Mouse (Mus musculus) neural tube, embryonic 12.5 days (tissue): ENCODE results near the gene Vmn1r64. TPM values are rescaled to one million over a fixed set of nuclear protein-coding genes. Genes with fewer than 3 reads are reported as not detected.
"Not testable (repeated sequence)": the region's sequence is repeated elsewhere in the genome, so short reads cannot be mapped to it uniquely, and the experiment has no call there.

ENCODE experiments used
- ATAC-seq: fragments of 200-750 bp; cut with Nextera tagmentation; 2 replicates; pipeline ENCODE4 v1.8.0; 2017; ENCODE audit warnings: low read depth, mild to moderate bottlenecking, moderate TSS enrichment, moderate library complexity; ENCODE audit not compliant: low FRiP score
- H3K27ac ChIP-seq: fragments of 300-500 bp; sonication (generic); 2 replicates; pipeline ENCODE4 v1.5.1; 2016
- H3K27me3 ChIP-seq: fragments of 300-500 bp; sonication (generic); replicated peaks from 2 replicates; pipeline ENCODE4 v1.6.1; 2016; ENCODE audit warnings: mild to moderate bottlenecking
- H3K36me3 ChIP-seq: fragments of 300-500 bp; sonication (generic); 2 replicates; pipeline ENCODE4 v1.6.1; 2016; ENCODE audit warnings: mild to moderate bottlenecking
- H3K4me1 ChIP-seq: fragments of 300-500 bp; sonication (generic); 2 replicates; pipeline ENCODE4 v1.6.1; 2016
- H3K4me2 ChIP-seq: fragments of 300-500 bp; sonication (generic); replicated peaks from 2 replicates; pipeline ENCODE4 v1.6.1; 2016; ENCODE audit warnings: mild to moderate bottlenecking
- H3K4me3 ChIP-seq: fragments of 300-500 bp; sonication (generic); 2 replicates; pipeline ENCODE4 v1.5.1; 2016
- H3K9ac ChIP-seq: fragments of 300-500 bp; sonication (generic); 2 replicates; pipeline ENCODE4 v1.6.1; 2016; ENCODE audit warnings: mild to moderate bottlenecking
- H3K9me3 ChIP-seq: fragments of 300-500 bp; sonication (generic); 2 replicates; pipeline ENCODE4 v1.6.1; 2016; ENCODE audit warnings: mild to moderate bottlenecking
- WGBS: fragments of 180-500 bp; shearing (Covaris S2); methylation state at CpG from one replicate; pipeline ENCODE4 v1.1.7; 2016; 5-methylcytosine and 5-hydroxymethylcytosine counted together
- polyA plus RNA-seq: library from polyadenylated mRNA; unstranded; fragments of >200 nt; fragmentation: Nextera tagmentation; extraction: Ambion mirVana; gene quantifications from 2 replicates; pipeline ENCODE4 v1.2.1, GENCODE M21; 2016

Vmn1r64 gene
- polyA plus RNA-seq = not detected in 2 replicates

GRCm38 (mm10) chr7:5884442-5884841, at the start of gene Vmn1r64:
Vmn1r64 (minus strand) TSS chr7:5884542.
- H3K4me1 ChIP-seq = no peaks in the 10 kb centered on the region

GRCm38 (mm10) chr7:5899238-5899637, 14.9 kb upstream of the Vmn1r64 start:
- Histone ChIP-seq H3K27me3 (no peaks in the 10 kb centered on the region), H3K9me3 (peaks cover 42% of the 10 kb centered on the region), H3K4me3 (no peak overlapping the region), H3K27ac (no peak overlapping the region), H3K4me1 (no peaks in the 10 kb centered on the region), H3K36me3 (no peaks in the 10 kb centered on the region), H3K9ac (no peak overlapping the region), H3K4me2 (no peak overlapping the region)
- WGBS = 84% methylated on average over 4 of the region's 4 CpGs
- no peak for ATAC-seq

More at GRCm38 (mm10) chr7:5884442-5884841, at the start of gene Vmn1r64:
- no peak for ATAC-seq
- H3K4me3 ChIP-seq = no peak within 1 kb of the TSS
- H3K4me2 ChIP-seq = no peak within 1 kb of the TSS
- peaks cover 36% of the 10 kb centered on the region; the same call in 1 of the 2 replicates for H3K9me3 ChIP-seq
- H3K27ac ChIP-seq = no peak within 1 kb of the TSS
- H3K36me3 ChIP-seq = no peaks in the 10 kb centered on the region
- no peak within 1 kb of the TSS for H3K9ac ChIP-seq
- no peaks in the 10 kb centered on the region for H3K27me3 ChIP-seq

- H3K9ac ChIP-seq, H3K36me3 ChIP-seq, H3K4me2 ChIP-seq, ATAC-seq, H3K27me3 ChIP-seq, H3K4me3 ChIP-seq, H3K27ac ChIP-seq, H3K4me1 ChIP-seq: not testable (repeated sequence)
- WGBS = 71% methylated on average over 2 of the region's 2 CpGs
- H3K9me3 ChIP-seq = peaks cover 48% of the 10 kb centered on the region
These were observed 12.9 kb upstream of the Vmn1r64 start for GRCm38 (mm10) chr7:5897245-5897644.

Other genes with a start within 250 kb of the Vmn1r64 start
- not detected in 2 replicates for gene Vmn1r62, start 210.9 kb downstream of the Vmn1r64 start, polyA plus RNA-seq
- gene Vmn1r63, start 79.1 kb downstream of the Vmn1r64 start, polyA plus RNA-seq = not detected in 2 replicates
- gene Vmn1r65, start 126.5 kb upstream of the Vmn1r64 start, polyA plus RNA-seq = not detected in 2 replicates
- gene Nlrp4c, start 160.6 kb upstream of the Vmn1r64 start, polyA plus RNA-seq = not detected in 2 replicates